Mouse (Mus musculus) layer of hippocampus, adult 8-10 months (tissue): ENCODE results near the gene Olfr1351. TPM values are rescaled to one million over a fixed set of nuclear protein-coding genes. Genes with fewer than 3 reads are reported as not detected.
"Not testable (repeated sequence)": the region's sequence is repeated elsewhere in the genome, so short reads cannot be mapped to it uniquely, and the experiment has no call there.

ENCODE experiments used
- DNase-seq, 2 experiments: peaks; one replicate each; pipeline ENCODE4 v3.0.0; 2022; ENCODE audit warnings: low spot score in 2 of 2
- total RNA-seq, 4 experiments: library from RNA; stranded (reverse); gene quantifications; 2 replicates each; pipeline ENCODE4 v1.2.4; 2022

Gene Olfr1351
- not detected for total RNA-seq

GRCm38 (mm10) chr10:79012172-79012571, at the start of gene Olfr1351:
Olfr1351 (plus strand) TSS chr10:79012472.
- DNase-seq = no peak

- DNase-seq = not testable (repeated sequence)
Observed at GRCm38 (mm10) chr10:78963009-78963408, 49.3 kb upstream of the Olfr1351 start, which contains the start of gene Olfr1353. Olfr1353 (plus strand) TSS chr10:78963309.

GRCm38 (mm10) chr10:78980750-78981149, 31.5 kb upstream of the Olfr1351 start, which contains the start of gene Olfr1352:
Olfr1352 (plus strand) TSS chr10:78981050.
- no peak for DNase-seq

GRCm38 (mm10) chr10:79028441-79028840, 16.2 kb downstream of the Olfr1351 start, which contains the start of gene Olfr57:
Olfr57 (plus strand) TSS chr10:79028741.
- no peak for DNase-seq

- DNase-seq = not testable (repeated sequence)
Observed at GRCm38 (mm10) chr10:79042457-79042856, 30.2 kb downstream of the Olfr1351 start.

GRCm38 (mm10) chr10:79057370-79057769, 45.1 kb downstream of the Olfr1351 start:
- DNase-seq = not testable (repeated sequence)

Other genes with a start within 250 kb of the Olfr1351 start
- 10 to 100 TPM; 11.2 to 13.6 (median 12.6) TPM for gene Slc1a6, start 232.0 kb upstream of the Olfr1351 start, total RNA-seq
- gene Olfr1356, start 160.3 kb upstream of the Olfr1351 start, total RNA-seq = not detected
- gene Olfr1355, start 136.9 kb upstream of the Olfr1351 start, total RNA-seq = not detected
- gene Olfr1354, start 99.3 kb upstream of the Olfr1351 start, total RNA-seq = not detected
- not detected for gene Olfr8, start 61.8 kb upstream of the Olfr1351 start, total RNA-seq
- not detected for gene Olfr1353, start 49.2 kb upstream of the Olfr1351 start, total RNA-seq
- gene Olfr1352, start 31.4 kb upstream of the Olfr1351 start, total RNA-seq = not detected
- gene Olfr57, start 16.3 kb downstream of the Olfr1351 start, total RNA-seq = not detected
- 10 to 100 TPM; 20.9 to 27.7 (median 24.3) TPM for gene 2610008E11Rik, start 85.1 kb downstream of the Olfr1351 start, total RNA-seq
- gene Vmn2r80, start 136.3 kb downstream of the Olfr1351 start, total RNA-seq = not detected
- not detected for gene Vmn2r81, start 235.2 kb downstream of the Olfr1351 start, total RNA-seq